Mouse (Mus musculus) stomach, postnatal 0 days (tissue): ENCODE results near the gene Spag6. TPM values are rescaled to one million over a fixed set of nuclear protein-coding genes. Genes with fewer than 3 reads are reported as not detected.

ENCODE experiments used
- ATAC-seq: fragments of 200-750 bp; cut with Nextera tagmentation; 2 replicates; pipeline ENCODE4 v1.8.0; 2017; ENCODE audit not compliant: low FRiP score, low TSS enrichment
- DNase-seq: peaks from one replicate; pipeline ENCODE4 v3.0.0-alpha.2; 2016; ENCODE audit warnings: low spot score
- H3K27ac ChIP-seq: fragments of 300-500 bp; sonication (generic); replicated peaks from 2 replicates; pipeline ENCODE4 v1.5.1; 2014; ENCODE audit warnings: mild to moderate bottlenecking, control low read depth
- H3K27me3 ChIP-seq: fragments of 300-500 bp; sonication (generic); 2 replicates; pipeline ENCODE4 v1.6.1; 2014; ENCODE audit warnings: low read length; ENCODE audit not compliant: control insufficient read depth, insufficient read depth
- H3K36me3 ChIP-seq: fragments of 300-500 bp; sonication (generic); 2 replicates; pipeline ENCODE4 v1.6.1; 2014; ENCODE audit warnings: low read length, mixed read lengths; ENCODE audit not compliant: control insufficient read depth, insufficient read depth
- H3K4me1 ChIP-seq: fragments of 300-500 bp; sonication (generic); replicated peaks from 2 replicates; pipeline ENCODE4 v1.6.1; 2014; ENCODE audit warnings: antibody characterized with exemption; ENCODE audit not compliant: control insufficient read depth, insufficient read depth
- H3K4me2 ChIP-seq: fragments of 300-500 bp; sonication (generic); replicated peaks from 2 replicates; pipeline ENCODE4 v1.6.1; 2014; ENCODE audit warnings: low read depth, mild to moderate bottlenecking, control low read depth, moderate library complexity
- H3K4me3 ChIP-seq: fragments of 300-500 bp; sonication (generic); 2 replicates; pipeline ENCODE4 v1.5.1; 2014; ENCODE audit warnings: low read depth, low read length, control low read depth
- H3K9ac ChIP-seq: fragments of 300-500 bp; sonication (generic); 2 replicates; pipeline ENCODE4 v1.6.1; 2014; ENCODE audit warnings: mild to moderate bottlenecking, low read length, control low read depth, mixed read lengths
- H3K9me3 ChIP-seq: fragments of 300-500 bp; sonication (generic); 2 replicates; pipeline ENCODE4 v1.6.1; 2016; ENCODE audit warnings: low read length; ENCODE audit not compliant: control insufficient read depth
- CTCF ChIP-seq: IDR thresholded peaks from 2 replicates; pipeline ENCODE4 v1.5.1; 2016; ENCODE audit warnings: antibody characterized with exemption, low read depth, mild to moderate bottlenecking, moderate library complexity
- EP300 ChIP-seq: optimal IDR thresholded peaks from 2 replicates; pipeline ENCODE3; 2016; ENCODE audit warnings: antibody characterized with exemption
- WGBS: fragments of 180-500 bp; shearing (Covaris S2); extraction: QIAGEN DNeasy Blood & Tissue Kit; methylation state at CpG from one replicate; pipeline ENCODE4 v1.1.7; 2014; 5-methylcytosine and 5-hydroxymethylcytosine counted together
- polyA plus RNA-seq: library from polyadenylated mRNA; unstranded; fragments of >200 nt; fragmentation: Nextera tagmentation; extraction: Ambion mirVana; gene quantifications from 2 replicates; pipeline ENCODE4 v1.2.1, GENCODE M21; 2015

Spag6 gene
- polyA plus RNA-seq, 1 experiment from 2014 or later = 0.10 TPM

DNA sequence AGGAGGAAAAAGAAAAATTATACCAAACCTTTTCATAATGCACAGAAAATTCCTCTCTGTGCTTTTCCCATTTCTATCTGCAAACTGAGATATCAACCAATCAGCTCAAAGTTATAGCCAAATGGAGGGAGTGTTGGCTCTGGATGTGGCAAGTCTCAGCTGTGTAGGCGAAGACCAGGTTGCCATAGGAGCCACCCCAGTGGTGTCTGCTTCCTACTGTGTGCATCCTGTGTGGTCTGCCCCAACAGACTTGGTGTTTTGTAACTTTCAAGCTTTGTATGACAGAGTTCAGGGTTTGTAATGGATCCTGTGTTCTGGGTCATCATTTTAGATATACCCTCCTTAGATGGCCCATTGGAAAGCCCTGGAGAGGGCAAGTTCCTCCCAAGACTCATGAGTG is 30.6 kb downstream of the Spag6 start:
- H3K4me2 ChIP-seq = no peak overlapping the region
- TF ChIP-seq CTCF (no peak), EP300 (no peak)
- no peak overlapping the region for H3K4me3 ChIP-seq
- no peak for ATAC-seq
- no peaks in the 10 kb centered on the region for H3K4me1 ChIP-seq
- H3K36me3 ChIP-seq = no peaks in the 10 kb centered on the region
- no peak overlapping the region for H3K9ac ChIP-seq
- 85% methylated on average over 1 of the region's 1 CpGs for WGBS
- DNase-seq = no peak
- no peak overlapping the region for H3K27ac ChIP-seq
- no peaks in the 10 kb centered on the region for H3K27me3 ChIP-seq
- H3K9me3 ChIP-seq = no peaks in the 10 kb centered on the region

DNA sequence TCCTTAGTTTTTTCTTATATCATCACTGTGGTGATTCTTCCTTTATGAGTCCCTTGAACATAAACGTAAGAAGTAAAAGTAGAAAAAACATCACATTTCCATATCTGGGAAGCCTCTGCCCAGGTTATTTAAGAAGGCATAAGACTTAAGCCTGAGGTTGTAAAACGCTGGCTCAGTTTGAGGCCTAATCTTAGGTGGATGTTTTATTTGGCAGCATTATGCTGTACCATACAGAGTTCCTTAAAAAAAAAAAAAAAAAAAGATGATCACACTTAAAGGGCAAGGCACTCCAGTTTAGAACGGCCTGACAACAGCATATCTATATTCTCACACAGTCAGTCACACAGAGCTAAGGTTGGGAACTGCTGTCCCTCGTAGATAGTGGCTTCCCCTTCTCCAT is 32.0 kb downstream of the Spag6 start:
- Histone ChIP-seq H3K27me3 (no peaks in the 10 kb centered on the region), H3K36me3 (no peaks in the 10 kb centered on the region), H3K27ac (no peak overlapping the region), H3K4me1 (no peaks in the 10 kb centered on the region), H3K4me2 (no peak overlapping the region), H3K4me3 (no peak overlapping the region), H3K9ac (no peak overlapping the region), H3K9me3 (no peaks in the 10 kb centered on the region)
- no peak for TF ChIP-seq CTCF
- TF ChIP-seq EP300 = no peak
- no peak for ATAC-seq
- 69% methylated on average over 4 of the region's 4 CpGs for WGBS
- no peak for DNase-seq

DNA sequence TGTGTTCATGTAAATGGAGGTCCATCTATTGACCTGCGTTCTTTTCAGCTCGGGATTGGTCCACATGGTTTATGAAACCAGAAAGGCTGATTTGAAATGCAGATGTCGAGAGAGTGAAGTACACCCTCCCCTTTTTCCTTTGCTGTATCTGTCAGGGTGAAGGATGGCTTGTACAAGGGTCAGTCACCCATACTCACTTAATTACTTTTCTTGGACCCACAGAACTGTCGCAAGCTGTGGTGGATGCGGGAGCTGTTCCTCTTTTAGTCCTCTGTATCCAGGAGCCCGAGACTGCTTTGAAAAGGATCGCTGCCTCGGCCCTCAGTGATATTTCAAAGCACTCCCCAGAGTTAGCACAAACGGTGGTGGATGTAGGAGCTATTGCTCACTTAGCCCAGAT is 37.9 kb downstream of the Spag6 start:
- no peak overlapping the region for H3K9ac ChIP-seq
- WGBS = 43% methylated on average over 9 of the region's 9 CpGs
- no peak for ATAC-seq
- TF ChIP-seq EP300 (no peak), CTCF (no peak)
- H3K36me3 ChIP-seq = no peaks in the 10 kb centered on the region
- DNase-seq = no peak
- H3K9me3 ChIP-seq = no peaks in the 10 kb centered on the region
- H3K27me3 ChIP-seq = no peaks in the 10 kb centered on the region
- no peak overlapping the region for H3K27ac ChIP-seq
- no peaks in the 10 kb centered on the region for H3K4me1 ChIP-seq
- H3K4me3 ChIP-seq = no peak overlapping the region
- H3K4me2 ChIP-seq = no peak overlapping the region

DNA sequence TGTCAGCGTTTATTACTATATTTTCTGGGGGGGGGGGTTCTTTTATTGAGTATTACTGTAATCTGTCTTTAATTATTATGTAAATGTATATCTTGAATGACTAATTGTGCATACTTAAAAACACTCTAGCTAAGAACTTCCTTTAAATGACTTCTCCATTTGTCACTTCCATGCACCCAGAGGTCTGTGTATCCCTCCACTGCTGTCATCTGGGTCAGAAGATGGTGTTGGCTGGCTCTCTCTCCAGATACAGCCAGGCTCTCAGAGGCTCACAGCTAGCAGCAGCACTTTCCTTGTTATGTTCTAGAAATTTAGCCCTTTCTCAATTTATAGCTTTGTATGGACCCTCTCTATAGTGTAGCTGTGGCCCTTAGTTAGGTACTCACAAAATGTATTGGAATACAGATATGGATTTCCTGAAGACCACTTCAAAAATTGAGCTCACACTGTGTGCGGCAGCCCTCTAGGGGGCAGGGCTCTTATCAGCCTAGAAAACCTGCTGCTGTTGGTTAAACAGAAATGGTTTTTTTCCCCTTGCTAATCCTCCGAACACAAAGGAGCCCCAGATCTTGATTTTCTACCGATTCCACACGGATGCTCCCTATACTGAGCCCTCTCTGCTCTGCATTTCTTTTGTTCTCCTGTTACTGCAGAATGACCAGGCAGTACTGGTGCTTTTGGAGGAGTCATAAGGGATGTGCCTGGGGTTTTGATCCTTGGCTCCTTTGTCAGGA is 40.7 kb downstream of the Spag6 start:
- no peaks in the 10 kb centered on the region for H3K27me3 ChIP-seq
- H3K9ac ChIP-seq = no peak overlapping the region
- no peak overlapping the region for H3K4me2 ChIP-seq
- ATAC-seq = no peak
- H3K27ac ChIP-seq = no peak overlapping the region
- no peaks in the 10 kb centered on the region for H3K36me3 ChIP-seq
- no peaks in the 10 kb centered on the region for H3K9me3 ChIP-seq
- H3K4me3 ChIP-seq = no peak overlapping the region
- WGBS = 47% methylated on average over 5 of the region's 5 CpGs
- no peaks in the 10 kb centered on the region for H3K4me1 ChIP-seq
- peak; percentile 35 for TF ChIP-seq CTCF
- TF ChIP-seq EP300 = no peak
- DNase-seq = no peak

DNA sequence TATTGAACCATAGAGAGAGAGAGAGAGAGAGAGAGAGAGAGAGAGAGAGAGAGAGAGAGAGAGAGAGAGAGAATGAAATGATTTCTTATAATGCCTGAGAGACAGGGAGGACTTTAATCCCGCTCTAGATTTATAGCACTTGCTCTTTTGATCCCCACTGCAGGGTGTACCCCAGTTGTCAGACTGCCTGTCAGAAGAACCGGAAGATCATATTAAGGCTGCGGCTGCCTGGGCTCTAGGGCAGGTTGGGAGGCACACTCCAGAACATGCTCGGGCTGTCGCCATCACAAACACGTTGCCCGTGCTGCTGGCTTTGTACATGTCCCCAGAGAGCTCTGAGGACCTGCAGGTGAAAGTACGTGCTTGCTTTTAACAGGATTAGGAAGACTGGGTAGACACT is 43.2 kb downstream of the Spag6 start:
- Histone ChIP-seq H3K9me3 (no peaks in the 10 kb centered on the region), H3K9ac (no peak overlapping the region), H3K36me3 (no peaks in the 10 kb centered on the region), H3K27ac (no peak overlapping the region), H3K4me3 (no peak overlapping the region), H3K4me2 (no peak overlapping the region), H3K4me1 (no peaks in the 10 kb centered on the region), H3K27me3 (no peaks in the 10 kb centered on the region)
- no peak for TF ChIP-seq CTCF
- no peak for DNase-seq
- WGBS = 60% methylated on average over 8 of the region's 8 CpGs
- ATAC-seq = no peak

DNA sequence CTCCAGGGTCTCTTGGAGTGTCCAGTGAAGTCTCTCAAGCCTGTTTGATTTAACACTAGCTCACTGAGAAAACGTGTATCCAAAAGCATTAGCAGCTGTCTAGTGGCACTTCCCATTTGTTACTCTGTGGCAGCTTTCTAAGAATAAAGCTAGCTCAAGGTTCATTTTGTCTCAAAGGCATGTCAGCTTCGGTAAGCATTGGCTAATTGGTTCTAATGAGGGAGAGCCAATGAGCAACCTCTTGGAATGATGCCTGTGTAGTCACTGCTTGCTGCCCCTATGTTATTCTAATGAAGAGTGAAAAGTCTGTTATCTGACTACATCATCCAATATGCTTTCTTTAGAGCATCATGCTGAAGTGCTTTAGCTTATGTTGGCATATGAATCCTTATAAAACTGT is 45.4 kb downstream of the Spag6 start:
- no peak for DNase-seq
- H3K9me3 ChIP-seq = no peaks in the 10 kb centered on the region
- H3K27ac ChIP-seq = no peak overlapping the region
- no peak for ATAC-seq
- H3K9ac ChIP-seq = no peak overlapping the region
- no peaks in the 10 kb centered on the region for H3K27me3 ChIP-seq
- no peak overlapping the region for H3K4me2 ChIP-seq
- WGBS = 36% methylated on average over 2 of the region's 2 CpGs
- no peaks in the 10 kb centered on the region for H3K36me3 ChIP-seq
- TF ChIP-seq CTCF = no peak
- TF ChIP-seq EP300 = no peak
- H3K4me1 ChIP-seq = no peaks in the 10 kb centered on the region
- H3K4me3 ChIP-seq = no peak overlapping the region
